Mouse (Mus musculus): Measurements from ENCODE around the gene Mpp3.

DNA sequence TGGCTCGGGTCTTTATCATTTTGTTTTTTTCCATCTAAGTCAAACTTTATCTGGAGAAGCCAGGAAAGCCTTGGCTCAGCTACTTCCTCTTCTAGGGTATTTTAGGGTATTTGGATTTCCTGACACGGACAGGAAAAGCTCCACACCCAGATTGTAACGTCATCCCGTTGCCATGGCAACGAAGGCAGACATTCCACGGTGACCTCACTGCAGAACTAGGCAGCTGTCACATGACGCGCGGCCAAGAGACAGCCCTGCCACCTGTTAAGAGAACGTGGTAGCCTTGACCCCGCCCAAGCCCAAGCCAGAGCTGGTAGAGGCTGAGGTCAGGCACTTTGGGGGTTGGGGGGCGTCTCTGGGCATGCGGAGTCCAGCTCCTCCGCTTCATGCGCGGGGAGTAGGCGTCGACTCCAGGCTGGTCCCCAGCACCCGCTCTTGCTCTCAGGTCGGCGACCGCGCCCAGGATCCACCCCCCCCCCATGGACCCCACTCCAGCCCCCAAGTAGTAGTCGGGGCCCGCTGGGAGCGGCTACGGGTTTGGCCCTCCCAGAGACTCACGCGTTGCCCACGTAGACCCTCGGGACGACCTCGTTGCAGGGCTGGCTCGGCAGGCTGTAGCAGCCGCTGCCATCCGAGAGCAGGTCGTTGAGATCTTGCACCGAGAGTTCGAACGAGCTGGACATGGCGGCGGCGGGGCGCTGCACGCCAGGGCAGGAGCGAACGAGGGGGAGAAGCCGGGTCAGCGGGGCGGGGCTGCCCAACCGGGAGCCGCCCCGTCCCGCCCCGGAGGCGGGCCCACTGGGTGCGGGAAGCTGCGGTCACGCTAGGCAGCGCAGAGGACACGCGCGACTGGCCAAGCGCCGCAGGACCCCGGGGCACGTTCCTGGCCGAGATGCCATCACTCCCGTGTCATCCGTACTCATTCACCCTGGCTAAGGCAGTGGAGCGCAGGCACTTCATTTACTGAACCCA lies 43.9 kb downstream of the Mpp3 start, which contains the start of gene Cfap97d1:
- TF ChIP-seq GATA1 (IDR thresholded peaks at IDR 0.05; ENCODE audit: low read length) (no peak), TAL1 (IDR thresholded peaks at IDR 0.05; ENCODE audit: low read length) (no peak)

Data from erythroblast, embryonic 14.5 days (primary cell).